Mouse (Mus musculus) limb, embryonic 15.5 days (tissue): ENCODE data around the gene Msl2. TPM values are rescaled to one million over a fixed set of nuclear protein-coding genes. Genes with fewer than 3 reads are reported as not detected.

Experiments
- ATAC-seq: fragments of 200-750 bp; cut with Nextera tagmentation; 2 replicates; pipeline ENCODE4 v1.8.0; 2017; ENCODE audit warnings: low read depth, moderate TSS enrichment; ENCODE audit not compliant: insufficient number of reproducible peaks, low FRiP score, low TSS enrichment
- H3K27ac ChIP-seq: fragments of 300-500 bp; sonication (generic); 2 replicates; pipeline ENCODE4 v1.5.1; 2015; ENCODE audit warnings: moderate library complexity, mild to moderate bottlenecking, inconsistent platforms
- H3K27me3 ChIP-seq: fragments of 300-500 bp; sonication (generic); 2 replicates; pipeline ENCODE4 v1.6.1; 2015; ENCODE audit warnings: inconsistent platforms
- H3K36me3 ChIP-seq: fragments of 300-500 bp; sonication (generic); 2 replicates; pipeline ENCODE4 v1.6.1; 2015; ENCODE audit warnings: inconsistent platforms
- H3K4me1 ChIP-seq: fragments of 300-500 bp; sonication (generic); 2 replicates; pipeline ENCODE4 v1.6.1; 2015; ENCODE audit warnings: inconsistent platforms
- H3K4me2 ChIP-seq: fragments of 300-500 bp; sonication (generic); 2 replicates; pipeline ENCODE4 v1.6.1; 2015; ENCODE audit warnings: mild to moderate bottlenecking, inconsistent platforms
- H3K4me3 ChIP-seq: fragments of 300-500 bp; sonication (generic); 2 replicates; pipeline ENCODE4 v1.5.1; 2015; ENCODE audit warnings: mild to moderate bottlenecking, inconsistent platforms
- H3K9ac ChIP-seq: fragments of 300-500 bp; sonication (generic); 2 replicates; pipeline ENCODE4 v1.6.1; 2015; ENCODE audit warnings: inconsistent platforms
- H3K9me3 ChIP-seq: fragments of 300-500 bp; sonication (generic); 2 replicates; pipeline ENCODE4 v1.6.1; 2016; ENCODE audit warnings: inconsistent platforms
- WGBS: fragments of 180-500 bp; shearing (Covaris S2); methylation state at CpG from one replicate; pipeline ENCODE4 v1.1.7; 2015; 5-methylcytosine and 5-hydroxymethylcytosine counted together
- polyA plus RNA-seq: library from polyadenylated mRNA; unstranded; fragments of >200 nt; fragmentation: Nextera tagmentation; extraction: Ambion mirVana; gene quantifications from 2 replicates; pipeline ENCODE4 v1.2.1, GENCODE M21; 2015

Gene Msl2
- polyA plus RNA-seq: 3.7 and 5.4 TPM in 2 replicates

DNA sequence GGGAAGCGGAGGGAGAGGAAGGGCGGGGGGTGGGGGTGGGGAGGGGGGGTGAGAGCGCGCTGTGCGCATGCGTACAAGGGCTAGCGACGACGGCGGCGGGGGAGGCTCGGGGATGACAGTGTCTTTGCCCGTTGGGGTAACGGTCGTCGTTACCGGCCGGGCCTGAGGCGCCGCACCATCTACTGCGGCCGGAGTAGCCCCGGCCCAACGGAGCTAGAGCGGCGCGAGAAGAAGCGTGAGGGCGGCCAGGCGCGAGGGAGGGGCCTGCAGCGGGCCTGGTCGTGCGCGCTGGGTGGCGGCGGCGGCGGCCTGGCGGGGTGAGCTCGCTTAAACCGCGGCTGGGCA lies at the start of gene Msl2:
Gene Msl2 (plus strand): TSS at position 115 of the 345 bp plus-strand sequence.
- H3K27ac ChIP-seq: peak within 1 kb of the TSS; percentile 100
- ATAC-seq: no peak
- peak within 1 kb of the TSS; percentile 70 for H3K4me2 ChIP-seq
- peaks cover 19% of the 10 kb centered on the region for H3K4me1 ChIP-seq
- H3K4me3 ChIP-seq: peak within 1 kb of the TSS; percentile 96
- H3K36me3 ChIP-seq: no peaks in the 10 kb centered on the region
- no peaks in the 10 kb centered on the region for H3K27me3 ChIP-seq
- WGBS: under 1% methylated on average over 23 of the region's 43 CpGs
- H3K9me3 ChIP-seq: no peaks in the 10 kb centered on the region
- H3K9ac ChIP-seq: peak within 1 kb of the TSS; percentile 99

DNA sequence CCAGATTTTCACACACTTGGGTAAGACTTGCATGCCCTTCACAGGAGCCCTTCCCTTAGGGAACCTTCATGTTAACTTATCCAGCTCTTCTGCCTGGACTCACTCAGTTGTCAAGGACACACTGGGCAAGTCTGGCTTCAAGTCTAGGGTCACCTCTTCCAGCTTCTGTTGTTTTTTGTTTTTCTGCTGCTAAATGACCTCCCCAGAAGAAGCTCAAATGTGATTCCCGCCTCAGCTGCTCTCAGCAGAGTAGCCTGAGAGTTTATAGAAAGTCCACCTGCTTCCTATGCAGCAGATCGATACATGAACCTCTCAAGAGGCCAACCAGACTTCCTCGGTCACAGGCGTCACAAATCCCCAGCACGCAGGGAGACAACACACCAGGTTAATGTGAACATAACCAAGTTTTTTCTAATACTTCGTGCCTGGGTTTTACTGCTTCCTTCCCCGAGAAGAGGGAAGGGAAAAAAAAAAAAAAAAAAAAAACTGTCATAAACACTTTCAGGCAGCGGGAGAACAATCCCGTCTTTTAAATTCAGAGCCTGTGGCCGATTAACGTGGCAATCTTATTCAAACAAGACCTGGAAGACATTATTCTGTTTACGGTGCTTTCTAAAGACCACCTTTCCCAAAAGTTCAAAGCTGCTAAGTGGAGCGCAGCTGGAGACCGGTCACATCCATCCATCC lies 40.0 kb upstream of the Msl2 start:
- WGBS: 2% methylated on average over 14 of the region's 14 CpGs
- no peaks in the 10 kb centered on the region for H3K27me3 ChIP-seq
- H3K9me3 ChIP-seq: no peaks in the 10 kb centered on the region
- H3K36me3 ChIP-seq: peaks cover 14% of the 10 kb centered on the region
- H3K4me3 ChIP-seq: peak overlapping the region; percentile 62
- peak overlapping the region; percentile 58 for H3K4me2 ChIP-seq
- peak overlapping the region; percentile 66; the same call in 1 of the 2 replicates for H3K9ac ChIP-seq
- ATAC-seq: no peak
- H3K4me1 ChIP-seq: peaks cover 13% of the 10 kb centered on the region
- H3K27ac ChIP-seq: peak overlapping the region; percentile 99

DNA sequence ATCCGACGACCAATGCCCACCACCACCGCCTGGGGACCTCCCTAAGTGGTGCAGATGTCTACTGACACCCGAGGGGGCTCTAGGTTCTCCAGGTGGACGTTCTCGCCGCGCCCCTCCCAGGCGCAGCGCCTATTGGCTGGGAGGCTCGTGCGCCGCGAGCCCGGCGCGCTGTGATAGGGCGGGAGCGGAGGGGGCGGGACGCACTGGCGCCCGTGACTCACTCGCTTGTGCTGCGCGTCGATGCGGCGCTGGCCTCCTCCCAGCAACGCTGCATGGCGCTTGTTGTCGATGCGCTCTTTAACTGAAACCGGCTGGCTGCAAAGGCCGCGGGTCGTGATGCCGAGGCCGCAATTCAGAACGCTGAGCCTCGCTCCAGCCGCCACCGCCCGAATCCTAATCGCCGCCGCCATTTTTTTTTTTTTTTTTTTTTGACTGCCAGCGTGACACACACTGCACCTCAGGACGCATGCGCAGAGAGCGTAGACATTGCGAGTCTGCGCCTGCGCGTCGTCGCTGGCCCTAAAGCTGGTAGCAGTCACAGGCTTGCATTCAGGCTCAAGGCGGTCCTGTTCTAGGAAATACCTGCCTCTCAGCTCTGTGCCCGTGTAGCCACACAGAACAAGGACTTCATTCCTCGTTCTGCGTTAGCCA lies 39.3 kb upstream of the Msl2 start, which contains the start of gene Pccb:
Gene Pccb (minus strand): TSS at position 451 of the 651 bp plus-strand sequence.
- Histone ChIP-seq H3K9ac (peak within 1 kb of the TSS; percentile 66), H3K27ac (peak within 1 kb of the TSS; percentile 99), H3K36me3 (0 out of 2 replicates have a peak, but pooled peaks cover 10% of the 10 kb centered on the region), H3K4me3 (peak within 1 kb of the TSS; percentile 62), H3K4me1 (peaks cover 13% of the 10 kb centered on the region), H3K4me2 (peak within 1 kb of the TSS; percentile 58), H3K27me3 (no peaks in the 10 kb centered on the region), H3K9me3 (no peaks in the 10 kb centered on the region)
- peak; percentile 98 for ATAC-seq
- WGBS: under 1% methylated on average over 61 of the region's 61 CpGs

DNA sequence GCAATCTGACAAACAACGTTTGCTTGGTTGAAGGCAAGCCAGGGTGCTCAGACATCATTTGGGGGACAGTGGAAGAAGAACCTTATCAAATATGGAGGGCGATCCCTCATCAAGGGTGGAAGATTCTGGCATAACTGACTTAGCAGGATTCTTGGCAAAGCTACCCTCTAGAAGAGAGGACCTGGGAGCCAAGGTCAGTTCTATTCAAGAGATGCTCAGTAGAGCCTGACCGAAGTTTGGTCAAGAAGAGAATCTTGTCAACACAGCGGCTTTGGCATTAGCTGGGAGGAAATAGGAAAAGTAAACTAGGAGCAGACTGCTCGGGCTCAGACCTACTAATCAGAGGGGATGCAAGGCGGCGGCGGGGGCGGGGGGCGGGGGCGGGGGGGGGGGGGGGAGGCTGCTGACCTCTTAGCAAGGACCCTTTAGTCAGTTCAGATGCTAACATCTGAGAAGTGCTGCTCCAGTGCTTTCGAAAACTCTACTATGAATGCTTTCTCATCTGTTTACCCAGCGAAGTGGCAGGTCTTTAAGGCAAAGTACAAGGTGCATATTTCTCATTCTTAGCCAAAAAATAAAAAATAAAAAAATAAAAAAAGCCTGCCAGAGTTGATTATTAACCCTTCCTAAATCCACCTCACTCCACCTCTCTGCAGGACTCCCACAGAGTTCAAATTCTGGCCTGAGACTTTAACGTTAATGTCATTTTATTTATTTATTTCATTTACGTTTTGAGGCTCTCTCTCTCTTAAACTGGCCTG lies 37.9 kb upstream of the Msl2 start:
- no peaks in the 10 kb centered on the region for H3K27me3 ChIP-seq
- no peaks in the 10 kb centered on the region for H3K9me3 ChIP-seq
- no peak overlapping the region for H3K4me3 ChIP-seq
- 88% methylated on average over 11 of the region's 15 CpGs for WGBS
- no peak overlapping the region for H3K27ac ChIP-seq
- H3K4me1 ChIP-seq: peaks cover 13% of the 10 kb centered on the region
- H3K9ac ChIP-seq: no peak overlapping the region
- ATAC-seq: no peak
- H3K36me3 ChIP-seq: 0 out of 2 replicates have a peak, but pooled peaks cover 8% of the 10 kb centered on the region
- H3K4me2 ChIP-seq: no peak overlapping the region

DNA sequence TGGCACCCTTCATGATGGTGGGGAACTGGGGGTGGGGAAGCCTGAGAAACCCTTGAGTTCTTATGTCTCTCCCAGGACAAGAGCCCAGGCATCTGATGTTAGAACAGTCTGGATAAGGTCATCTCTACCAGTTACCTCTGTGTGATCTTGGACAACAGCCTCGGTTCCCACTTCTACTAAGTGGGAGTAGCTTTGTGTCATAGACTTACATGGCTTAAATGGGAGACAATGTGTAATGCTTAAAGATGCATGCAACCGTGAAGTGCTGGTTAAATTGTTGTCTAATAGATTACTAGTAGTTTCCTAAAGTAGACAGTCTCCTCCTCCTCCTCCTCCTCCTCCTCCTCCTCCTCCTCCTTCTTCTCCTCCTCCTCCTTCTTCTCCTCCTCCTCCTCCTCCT lies 37.0 kb upstream of the Msl2 start:
- no peak for ATAC-seq

GRCm38 (mm10) chr9:101037396-101037795 lies 36.5 kb upstream of the Msl2 start:
- Histone ChIP-seq H3K4me2 (no peak overlapping the region), H3K27ac (peak overlapping the region; percentile 13; the same call in 1 of the 2 replicates), H3K4me3 (no peak overlapping the region), H3K9ac (no peak overlapping the region), H3K36me3 (no peaks in the 10 kb centered on the region), H3K27me3 (no peaks in the 10 kb centered on the region), H3K9me3 (no peaks in the 10 kb centered on the region), H3K4me1 (peaks cover 13% of the 10 kb centered on the region)
- no peak for ATAC-seq
- WGBS: 23% methylated on average over 7 of the region's 7 CpGs

More for the DNA sequence above, 37.0 kb upstream of the Msl2 start:
- H3K4me2 ChIP-seq: no peak overlapping the region
- H3K27me3 ChIP-seq: no peaks in the 10 kb centered on the region
- WGBS: 75% methylated on average over 2 of the region's 2 CpGs
- H3K4me3 ChIP-seq: no peak overlapping the region
- peaks cover 13% of the 10 kb centered on the region for H3K4me1 ChIP-seq
- no peaks in the 10 kb centered on the region for H3K36me3 ChIP-seq
- H3K9me3 ChIP-seq: no peaks in the 10 kb centered on the region
- H3K9ac ChIP-seq: no peak overlapping the region
- no peak overlapping the region for H3K27ac ChIP-seq

- no peak for ATAC-seq
- H3K4me1 ChIP-seq: peaks cover 9% of the 10 kb centered on the region
- H3K4me2 ChIP-seq: no peak overlapping the region
- WGBS: 38% methylated on average over 5 of the region's 5 CpGs
- no peaks in the 10 kb centered on the region for H3K36me3 ChIP-seq
- no peak overlapping the region for H3K4me3 ChIP-seq
- no peaks in the 10 kb centered on the region for H3K9me3 ChIP-seq
- H3K9ac ChIP-seq: no peak overlapping the region
- no peak overlapping the region; the same call in 1 of the 2 replicates for H3K27ac ChIP-seq
- no peaks in the 10 kb centered on the region for H3K27me3 ChIP-seq
These were observed 35.3 kb upstream of the Msl2 start for GRCm38 (mm10) chr9:101038634-101039033.

DNA sequence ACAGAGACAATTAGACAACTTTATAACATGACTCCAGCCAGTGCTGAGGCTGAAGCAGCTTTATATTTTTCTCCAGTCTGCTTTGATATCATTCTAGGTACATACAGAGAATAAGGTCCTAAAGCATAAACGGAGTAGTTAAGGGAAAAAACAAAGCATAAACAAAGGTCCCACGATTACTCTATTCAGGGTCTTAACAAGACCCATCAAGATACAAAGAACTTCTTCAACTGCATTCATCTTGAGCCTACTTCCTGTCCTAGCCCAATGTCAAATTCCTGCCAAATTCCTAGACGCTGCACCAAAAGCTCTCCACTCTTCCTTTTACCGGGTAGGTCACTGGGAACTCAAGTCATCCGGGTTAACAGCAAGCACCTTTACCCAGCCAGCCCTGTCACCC lies 32.4 kb upstream of the Msl2 start:
- Histone ChIP-seq H3K9ac (no peak overlapping the region), H3K4me2 (no peak overlapping the region), H3K4me1 (no peaks in the 10 kb centered on the region), H3K36me3 (no peaks in the 10 kb centered on the region), H3K4me3 (no peak overlapping the region), H3K27ac (no peak overlapping the region), H3K9me3 (no peaks in the 10 kb centered on the region), H3K27me3 (no peaks in the 10 kb centered on the region)
- ATAC-seq: no peak
- 69% methylated on average over 5 of the region's 5 CpGs for WGBS

DNA sequence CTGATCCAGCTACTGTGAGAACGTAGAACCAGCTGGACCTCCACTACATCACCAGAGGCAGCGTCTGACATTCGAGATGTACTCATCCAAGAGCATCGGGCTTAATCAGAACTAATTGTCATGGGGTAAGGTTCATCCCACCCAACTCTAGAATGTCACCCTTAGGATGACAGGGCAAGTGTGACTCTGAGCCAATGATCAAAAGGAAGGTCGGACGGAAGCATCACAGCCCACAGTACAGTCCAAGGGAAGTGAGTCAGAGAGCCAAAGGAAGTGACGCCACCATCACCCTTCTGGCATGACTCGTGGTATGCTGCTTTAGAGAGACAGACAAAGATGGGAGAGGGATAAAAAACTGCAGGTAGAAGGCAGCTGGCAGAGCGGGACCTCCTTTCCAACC lies 31.7 kb upstream of the Msl2 start:
- no peak for ATAC-seq
- Histone ChIP-seq H3K4me3 (no peak overlapping the region), H3K9ac (no peak overlapping the region), H3K9me3 (no peaks in the 10 kb centered on the region), H3K36me3 (no peaks in the 10 kb centered on the region), H3K4me1 (no peaks in the 10 kb centered on the region), H3K27me3 (no peaks in the 10 kb centered on the region), H3K27ac (no peak overlapping the region), H3K4me2 (no peak overlapping the region)
- 80% methylated on average over 9 of the region's 9 CpGs for WGBS

DNA sequence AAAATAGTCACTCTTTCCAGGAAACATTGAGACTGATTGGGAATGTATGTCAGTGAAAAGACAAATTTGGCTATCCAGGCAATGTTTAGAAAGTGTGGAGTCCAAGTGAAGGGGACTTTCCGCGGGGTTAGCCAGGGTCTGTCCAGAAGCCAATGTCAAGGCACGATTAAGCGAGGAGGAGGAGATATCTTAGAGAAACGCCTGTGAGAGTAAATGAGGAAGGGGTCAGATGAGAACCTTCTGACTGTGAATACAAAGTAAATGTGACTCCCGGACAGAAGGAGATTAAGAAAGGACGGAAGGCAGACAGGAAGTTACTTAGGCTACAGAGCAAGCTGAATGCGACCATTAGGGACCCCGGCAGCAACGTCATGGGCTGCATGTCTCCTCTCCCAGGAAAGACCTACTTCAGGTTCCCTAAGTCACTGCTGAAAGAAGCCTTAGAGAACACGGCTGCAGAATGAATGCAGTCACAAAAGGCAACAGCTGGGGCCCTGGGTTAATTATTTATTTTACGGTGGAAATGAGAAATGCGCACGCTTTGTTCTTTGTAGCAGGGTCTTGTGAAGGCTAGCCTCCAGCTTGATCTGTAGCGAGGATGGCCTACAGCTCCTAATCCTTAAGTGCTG lies 28.1 kb upstream of the Msl2 start:
- H3K27ac ChIP-seq: no peak overlapping the region
- H3K9me3 ChIP-seq: no peaks in the 10 kb centered on the region
- no peak overlapping the region for H3K4me2 ChIP-seq
- H3K4me3 ChIP-seq: no peak overlapping the region
- H3K9ac ChIP-seq: no peak overlapping the region
- H3K27me3 ChIP-seq: no peaks in the 10 kb centered on the region
- ATAC-seq: no peak
- 67% methylated on average over 15 of the region's 15 CpGs for WGBS
- H3K4me1 ChIP-seq: no peaks in the 10 kb centered on the region
- no peaks in the 10 kb centered on the region for H3K36me3 ChIP-seq

DNA sequence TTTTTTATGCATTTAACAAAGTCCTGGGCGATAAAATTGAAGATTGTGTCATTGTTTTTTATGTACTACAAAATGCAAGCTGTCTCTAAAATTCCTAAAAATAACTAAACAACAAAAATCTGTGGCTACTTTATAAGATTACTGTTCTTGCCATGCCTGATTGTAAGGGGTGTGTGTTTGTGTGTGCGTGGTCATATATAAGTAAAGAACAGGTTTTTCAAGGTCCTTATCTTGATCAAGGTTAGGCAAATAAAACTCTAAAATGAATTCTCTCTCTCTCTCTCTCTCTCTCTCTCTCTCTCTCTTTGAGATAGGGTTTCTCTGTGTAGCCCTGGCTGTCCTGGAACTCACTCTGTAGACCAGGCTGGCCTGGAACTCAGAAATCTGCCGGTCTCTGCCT lies 21.9 kb upstream of the Msl2 start:
- no peak for ATAC-seq
- no peak overlapping the region for H3K9ac ChIP-seq
- no peaks in the 10 kb centered on the region for H3K4me1 ChIP-seq
- no peaks in the 10 kb centered on the region for H3K27me3 ChIP-seq
- H3K9me3 ChIP-seq: no peaks in the 10 kb centered on the region
- H3K4me2 ChIP-seq: no peak overlapping the region
- no peaks in the 10 kb centered on the region for H3K36me3 ChIP-seq
- no peak overlapping the region for H3K27ac ChIP-seq
- 85% methylated on average over 3 of the region's 3 CpGs for WGBS
- no peak overlapping the region for H3K4me3 ChIP-seq
